Mouse (Mus musculus): Measurements from ENCODE around the gene A930002H24Rik. TPM values are rescaled to one million over a fixed set of nuclear protein-coding genes. Genes with fewer than 3 reads are reported as not detected.

A930002H24Rik gene
- total RNA-seq (2023), result not detected

GRCm38 (mm10) chr17:63863647-63864149 lies at the start of gene A930002H24Rik:
Gene A930002H24Rik, minus strand, starts transcription at chr17:63863791.

GRCm38 (mm10) chr17:63863012-63863630 lies 470 bp downstream of the A930002H24Rik start, which contains the start of gene Fer:
Gene Fer, plus strand, starts transcription at chr17:63863062.

Other genes with a start within 250 kb of the A930002H24Rik start
- gene Fer, start 729 bp downstream of the A930002H24Rik start, total RNA-seq (2023), result 1 to 10 TPM; 4.3 to 5.0 TPM

Data from monocyte, adult 59 days (primary cell).